Mouse (Mus musculus): ENCODE data around the gene Acap2. TPM values are rescaled to one million over a fixed set of nuclear protein-coding genes. Genes with fewer than 3 reads are reported as not detected.

The Acap2 gene
- polyA plus RNA-seq, 1 experiment from 2014 or later: 14.8 TPM

- Histone ChIP-seq H3K27me3 (ENCODE audit: control insufficient read depth, insufficient read depth, low read length) (no peaks in the 10 kb centered on the region), H3K9me3 (ENCODE audit: control insufficient read depth, low read length) (no peaks in the 10 kb centered on the region), H3K4me1 (replicated peaks; ENCODE audit: control insufficient read depth, insufficient read depth) (no peaks in the 10 kb centered on the region), H3K9ac (ENCODE audit: low read length) (no peak overlapping the region), H3K4me3 (ENCODE audit: low read depth, low read length) (no peak overlapping the region), H3K27ac (replicated peaks) (no peak overlapping the region), H3K36me3 (ENCODE audit: control insufficient read depth, insufficient read depth, low read length) (peaks cover 4% of the 10 kb centered on the region), H3K4me2 (replicated peaks; ENCODE audit: low read depth) (no peak overlapping the region)
- DNase-seq (ENCODE audit: low spot score) (no peak), ATAC-seq (ENCODE audit: low FRiP score, low TSS enrichment) (no peak)
- no peak for TF ChIP-seq CTCF (IDR thresholded peaks at IDR 0.05; ENCODE audit: low read depth)
- TF ChIP-seq EP300 (optimal IDR thresholded peaks at IDR 0.05): no peak
- WGBS: 77% methylated on average over 5 of the region's 5 CpGs
Observed at GRCm38 (mm10) chr16:31128116-31128515, 72.9 kb downstream of the Acap2 start.

- Histone ChIP-seq H3K4me2 (replicated peaks; ENCODE audit: low read depth) (no peak overlapping the region), H3K4me3 (ENCODE audit: low read depth, low read length) (no peak overlapping the region), H3K36me3 (ENCODE audit: control insufficient read depth, insufficient read depth, low read length) (peaks cover 12% of the 10 kb centered on the region), H3K27ac (replicated peaks) (no peak overlapping the region), H3K9ac (ENCODE audit: low read length) (no peak overlapping the region), H3K4me1 (replicated peaks; ENCODE audit: control insufficient read depth, insufficient read depth) (no peaks in the 10 kb centered on the region), H3K9me3 (ENCODE audit: control insufficient read depth, low read length) (no peaks in the 10 kb centered on the region), H3K27me3 (ENCODE audit: control insufficient read depth, insufficient read depth, low read length) (no peaks in the 10 kb centered on the region)
- no peak for TF ChIP-seq EP300 (optimal IDR thresholded peaks at IDR 0.05)
- DNase-seq (ENCODE audit: low spot score) (no peak), ATAC-seq (ENCODE audit: low FRiP score, low TSS enrichment) (no peak)
- 81% methylated on average over 5 of the region's 5 CpGs for WGBS
Observed at GRCm38 (mm10) chr16:31124991-31125390, 76.1 kb downstream of the Acap2 start.

- Histone ChIP-seq H3K27me3 (ENCODE audit: control insufficient read depth, insufficient read depth, low read length) (no peaks in the 10 kb centered on the region), H3K9me3 (ENCODE audit: control insufficient read depth, low read length) (no peaks in the 10 kb centered on the region), H3K9ac (ENCODE audit: low read length) (no peak overlapping the region), H3K4me2 (replicated peaks; ENCODE audit: low read depth) (no peak overlapping the region), H3K36me3 (ENCODE audit: control insufficient read depth, insufficient read depth, low read length) (peaks cover 16% of the 10 kb centered on the region), H3K4me3 (ENCODE audit: low read depth, low read length) (no peak overlapping the region), H3K4me1 (replicated peaks; ENCODE audit: control insufficient read depth, insufficient read depth) (no peaks in the 10 kb centered on the region), H3K27ac (replicated peaks) (no peak overlapping the region)
- DNase-seq (ENCODE audit: low spot score) (no peak), ATAC-seq (ENCODE audit: low FRiP score, low TSS enrichment) (no peak)
- TF ChIP-seq CTCF (IDR thresholded peaks at IDR 0.05; ENCODE audit: low read depth) (no peak), EP300 (optimal IDR thresholded peaks at IDR 0.05) (no peak)
- WGBS: 95% methylated on average over 6 of the region's 6 CpGs
Observed at GRCm38 (mm10) chr16:31121612-31122011, 79.4 kb downstream of the Acap2 start.

GRCm38 (mm10) chr16:31113596-31113995 lies 87.4 kb downstream of the Acap2 start:
- Histone ChIP-seq H3K36me3 (ENCODE audit: control insufficient read depth, insufficient read depth, low read length) (peaks cover 18% of the 10 kb centered on the region), H3K4me3 (ENCODE audit: low read depth, low read length) (no peak overlapping the region), H3K9ac (ENCODE audit: low read length) (no peak overlapping the region), H3K9me3 (ENCODE audit: control insufficient read depth, low read length) (no peaks in the 10 kb centered on the region), H3K27ac (replicated peaks) (no peak overlapping the region), H3K4me2 (replicated peaks; ENCODE audit: low read depth) (no peak overlapping the region), H3K4me1 (replicated peaks; ENCODE audit: control insufficient read depth, insufficient read depth) (no peaks in the 10 kb centered on the region), H3K27me3 (ENCODE audit: control insufficient read depth, insufficient read depth, low read length) (no peaks in the 10 kb centered on the region)
- ATAC-seq (ENCODE audit: low FRiP score, low TSS enrichment) (no peak), DNase-seq (ENCODE audit: low spot score) (no peak)
- TF ChIP-seq EP300 (optimal IDR thresholded peaks at IDR 0.05) (no peak), CTCF (IDR thresholded peaks at IDR 0.05; ENCODE audit: low read depth) (no peak)

- Histone ChIP-seq H3K27me3 (ENCODE audit: control insufficient read depth, insufficient read depth, low read length) (no peaks in the 10 kb centered on the region), H3K4me1 (replicated peaks; ENCODE audit: control insufficient read depth, insufficient read depth) (no peaks in the 10 kb centered on the region), H3K27ac (replicated peaks) (no peak overlapping the region), H3K4me2 (replicated peaks; ENCODE audit: low read depth) (no peak overlapping the region), H3K36me3 (ENCODE audit: control insufficient read depth, insufficient read depth, low read length) (peaks cover 20% of the 10 kb centered on the region), H3K9me3 (ENCODE audit: control insufficient read depth, low read length) (no peaks in the 10 kb centered on the region), H3K9ac (ENCODE audit: low read length) (no peak overlapping the region), H3K4me3 (ENCODE audit: low read depth, low read length) (no peak overlapping the region)
- DNase-seq (ENCODE audit: low spot score): no peak
- 89% methylated on average over 2 of the region's 2 CpGs for WGBS
- TF ChIP-seq CTCF (IDR thresholded peaks at IDR 0.05; ENCODE audit: low read depth) (no peak), EP300 (optimal IDR thresholded peaks at IDR 0.05) (no peak)
- no peak for ATAC-seq (ENCODE audit: low FRiP score, low TSS enrichment)
Observed at GRCm38 (mm10) chr16:31101352-31101751, 99.7 kb downstream of the Acap2 start.

GRCm38 (mm10) chr16:31099906-31100305 lies 101.1 kb downstream of the Acap2 start:
- WGBS: 90% methylated on average over 1 of the region's 1 CpGs
- H3K36me3 ChIP-seq (ENCODE audit: control insufficient read depth, insufficient read depth, low read length): peaks cover 23% of the 10 kb centered on the region
- no peak overlapping the region for H3K4me2 ChIP-seq (replicated peaks; ENCODE audit: low read depth)
- DNase-seq (ENCODE audit: low spot score) (no peak), ATAC-seq (ENCODE audit: low FRiP score, low TSS enrichment) (no peak)
- H3K9me3 ChIP-seq (ENCODE audit: control insufficient read depth, low read length): no peaks in the 10 kb centered on the region
- no peak overlapping the region for H3K9ac ChIP-seq (ENCODE audit: low read length)
- H3K4me3 ChIP-seq (ENCODE audit: low read depth, low read length): no peak overlapping the region
- H3K27ac ChIP-seq (replicated peaks): no peak overlapping the region
- no peaks in the 10 kb centered on the region for H3K4me1 ChIP-seq (replicated peaks; ENCODE audit: control insufficient read depth, insufficient read depth)
- H3K27me3 ChIP-seq (ENCODE audit: control insufficient read depth, insufficient read depth, low read length): no peaks in the 10 kb centered on the region
- TF ChIP-seq CTCF (IDR thresholded peaks at IDR 0.05; ENCODE audit: low read depth) (no peak), EP300 (optimal IDR thresholded peaks at IDR 0.05) (no peak)
